Mouse (Mus musculus) forebrain, embryonic 14.5 days (tissue): ENCODE measurements around the gene Gm20388. TPM values are rescaled to one million over a fixed set of nuclear protein-coding genes. Genes with fewer than 3 reads are reported as not detected.
"Not testable (repeated sequence)": the region's sequence is repeated elsewhere in the genome, so short reads cannot be mapped to it uniquely, and the experiment has no call there.

Source experiments
- ATAC-seq: fragments of 200-750 bp; cut with Nextera tagmentation; 2 replicates; pipeline ENCODE4 v1.8.0; 2017; ENCODE audit warnings: mild to moderate bottlenecking, moderate library complexity
- DNase-seq: peaks from one replicate; pipeline ENCODE4 v3.0.0-alpha.2; 2015; ENCODE audit warnings: low spot score
- H3K27ac ChIP-seq: fragments of 300-500 bp; sonication (generic); 2 replicates; pipeline ENCODE4 v1.5.1; 2014; ENCODE audit warnings: low read depth, mild to moderate bottlenecking, control low read depth, low read length, moderate library complexity
- H3K27me3 ChIP-seq: fragments of 300-500 bp; sonication (generic); replicated peaks from 2 replicates; pipeline ENCODE4 v1.6.1; 2014; ENCODE audit warnings: low read length, control low read depth, mixed read lengths; ENCODE audit not compliant: control insufficient read depth, insufficient read depth
- H3K36me3 ChIP-seq: fragments of 300-500 bp; sonication (generic); 2 replicates; pipeline ENCODE4 v1.6.1; 2014; ENCODE audit warnings: low read length, control low read depth; ENCODE audit not compliant: control insufficient read depth, insufficient read depth
- H3K4me1 ChIP-seq: fragments of 300-500 bp; sonication (generic); 2 replicates; pipeline ENCODE4 v1.6.1; 2014; ENCODE audit warnings: antibody characterized with exemption, low read length, control low read depth; ENCODE audit not compliant: control insufficient read depth, insufficient read depth
- H3K4me2 ChIP-seq: fragments of 300-500 bp; sonication (generic); 2 replicates; pipeline ENCODE4 v1.6.1; 2014; ENCODE audit warnings: mild to moderate bottlenecking, control low read depth, low read length
- H3K4me3 ChIP-seq: fragments of 300-500 bp; sonication (generic); 2 replicates; pipeline ENCODE4 v1.5.1; 2014; ENCODE audit warnings: low read depth, low read length, control low read depth
- H3K9ac ChIP-seq: fragments of 300-500 bp; sonication (generic); 2 replicates; pipeline ENCODE4 v1.6.1; 2014; ENCODE audit warnings: mild to moderate bottlenecking, low read length, control low read depth, moderate library complexity
- H3K9me3 ChIP-seq: fragments of 300-500 bp; sonication (generic); replicated peaks from 2 replicates; pipeline ENCODE4 v1.6.1; 2016; ENCODE audit warnings: low read length, control low read depth, mixed read lengths; ENCODE audit not compliant: control insufficient read depth
- WGBS: fragments of 180-500 bp; shearing (Covaris S2); extraction: QIAGEN DNeasy Blood & Tissue Kit; methylation state at CpG from one replicate; pipeline ENCODE4 v1.1.7; 2014; 5-methylcytosine and 5-hydroxymethylcytosine counted together
- polyA plus RNA-seq: library from polyadenylated mRNA; unstranded; fragments of >200 nt; fragmentation: Nextera tagmentation; extraction: Ambion mirVana; gene quantifications from 2 replicates; pipeline ENCODE4 v1.2.1, GENCODE M21; 2014

The Gm20388 gene
- polyA plus RNA-seq, 1 experiment from 2014 or later = 7.4 TPM

- H3K27ac ChIP-seq = no peak overlapping the region
- peaks cover 47% of the 10 kb centered on the region for H3K36me3 ChIP-seq
- no peaks in the 10 kb centered on the region for H3K9me3 ChIP-seq
- 90% methylated on average over 10 of the region's 10 CpGs for WGBS
- no peaks in the 10 kb centered on the region for H3K27me3 ChIP-seq
- H3K4me3 ChIP-seq = no peak overlapping the region
- no peak overlapping the region for H3K4me2 ChIP-seq
- no peak overlapping the region for H3K9ac ChIP-seq
- ATAC-seq (no peak), DNase-seq (no peak)
- no peaks in the 10 kb centered on the region for H3K4me1 ChIP-seq
These were observed 3360.5 kb downstream of the Gm20388 start for GRCm38 (mm10) chr8:123271147-123271546.

GRCm38 (mm10) chr8:123271901-123272300 lies 3361.3 kb downstream of the Gm20388 start:
- Histone ChIP-seq H3K4me3 (no peak overlapping the region), H3K27ac (no peak overlapping the region), H3K36me3 (peaks cover 40% of the 10 kb centered on the region), H3K27me3 (no peaks in the 10 kb centered on the region), H3K4me1 (no peaks in the 10 kb centered on the region), H3K9me3 (no peaks in the 10 kb centered on the region), H3K4me2 (no peak overlapping the region), H3K9ac (no peak overlapping the region)
- ATAC-seq (no peak), DNase-seq (no peak)
- 86% methylated on average over 4 of the region's 4 CpGs for WGBS

DNA sequence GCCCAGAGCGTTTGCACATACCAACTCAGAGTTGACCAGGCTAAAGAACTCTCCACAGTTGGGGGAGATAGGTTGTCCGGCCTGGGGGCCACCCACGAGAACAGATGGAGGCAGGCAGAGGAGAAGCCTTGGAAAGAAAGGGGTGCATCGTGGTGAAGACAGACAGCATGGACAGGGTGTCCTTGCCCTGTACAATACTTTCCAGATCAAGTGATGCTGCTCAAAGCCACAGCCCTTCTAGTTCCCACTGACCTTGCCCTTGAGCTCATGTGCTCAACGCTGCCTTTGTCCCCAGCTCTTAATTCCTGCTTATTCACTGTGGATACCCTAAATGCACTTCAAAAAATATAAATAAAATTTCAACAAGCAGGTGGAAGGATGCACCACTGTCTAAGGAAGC lies 3363.8 kb downstream of the Gm20388 start:
- Histone ChIP-seq H3K4me3 (no peak overlapping the region), H3K27ac (no peak overlapping the region), H3K36me3 (peaks cover 14% of the 10 kb centered on the region), H3K4me2 (no peak overlapping the region), H3K9ac (no peak overlapping the region), H3K9me3 (no peaks in the 10 kb centered on the region), H3K27me3 (no peaks in the 10 kb centered on the region), H3K4me1 (no peaks in the 10 kb centered on the region)
- no peak for DNase-seq
- 91% methylated on average over 5 of the region's 5 CpGs for WGBS
- ATAC-seq = no peak

GRCm38 (mm10) chr8:123275096-123275495 lies 3364.5 kb downstream of the Gm20388 start:
- Histone ChIP-seq H3K4me3 (no peak overlapping the region), H3K27ac (no peak overlapping the region), H3K9me3 (no peaks in the 10 kb centered on the region), H3K4me1 (no peaks in the 10 kb centered on the region), H3K27me3 (no peaks in the 10 kb centered on the region), H3K4me2 (no peak overlapping the region), H3K9ac (no peak overlapping the region), H3K36me3 (peaks cover 8% of the 10 kb centered on the region)
- 96% methylated on average over 12 of the region's 12 CpGs for WGBS
- DNase-seq = no peak
- ATAC-seq = no peak

- no peaks in the 10 kb centered on the region for H3K27me3 ChIP-seq
- DNase-seq (no peak), ATAC-seq (no peak)
- H3K9ac ChIP-seq = no peak overlapping the region
- H3K4me2 ChIP-seq = no peak overlapping the region
- no peaks in the 10 kb centered on the region for H3K4me1 ChIP-seq
- H3K9me3 ChIP-seq = no peaks in the 10 kb centered on the region
- no peak overlapping the region for H3K4me3 ChIP-seq
- WGBS = 79% methylated on average over 7 of the region's 7 CpGs
- peaks cover 3% of the 10 kb centered on the region; the same call in 1 of the 2 replicates for H3K36me3 ChIP-seq
- no peak overlapping the region for H3K27ac ChIP-seq
These were observed 3367.8 kb downstream of the Gm20388 start for GRCm38 (mm10) chr8:123278445-123278844.

GRCm38 (mm10) chr8:123279828-123280227 lies 3369.2 kb downstream of the Gm20388 start:
- Histone ChIP-seq H3K4me2 (no peak overlapping the region), H3K4me3 (no peak overlapping the region), H3K36me3 (peaks cover 3% of the 10 kb centered on the region; the same call in 1 of the 2 replicates), H3K9me3 (no peaks in the 10 kb centered on the region), H3K27me3 (no peaks in the 10 kb centered on the region), H3K9ac (no peak overlapping the region), H3K27ac (no peak overlapping the region), H3K4me1 (no peaks in the 10 kb centered on the region)
- ATAC-seq (no peak), DNase-seq (no peak)
- 94% methylated on average over 4 of the region's 4 CpGs for WGBS

DNA sequence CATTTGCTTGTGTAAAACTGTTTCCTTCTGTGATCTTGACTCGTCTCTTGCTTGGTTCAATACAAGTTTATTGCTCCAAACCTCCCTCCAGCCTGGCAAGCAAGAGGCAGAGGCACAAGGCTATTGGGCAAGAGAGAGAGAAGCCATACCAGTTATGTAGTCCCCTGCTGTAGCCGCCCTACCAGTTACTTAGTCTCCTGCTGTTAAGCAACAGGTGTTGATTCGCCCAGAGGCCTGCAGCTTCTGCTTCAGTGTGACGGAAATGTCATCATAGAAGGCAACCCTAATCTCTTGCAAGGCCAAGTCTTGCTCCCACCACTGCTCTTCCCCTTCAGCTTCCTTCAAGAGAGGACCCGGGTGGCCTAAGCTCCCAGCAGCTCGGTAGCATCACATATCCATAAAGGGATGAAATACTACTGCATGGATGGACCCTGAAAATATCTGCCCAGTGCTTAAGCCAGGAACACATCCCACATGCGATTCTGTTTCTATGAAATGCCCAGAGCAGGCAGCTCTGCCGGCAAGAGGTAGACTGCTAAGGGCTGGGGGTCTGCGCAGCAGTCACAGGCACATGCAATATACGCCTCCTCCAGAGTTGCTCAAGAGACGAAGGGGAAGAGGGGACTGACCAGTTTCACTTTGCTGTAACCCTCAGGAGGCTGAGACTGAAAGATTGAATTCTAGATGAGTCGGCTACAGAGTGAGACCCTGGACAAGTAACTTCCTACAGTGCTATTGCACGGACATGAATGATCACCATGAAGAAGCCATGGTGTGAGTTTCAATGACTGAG lies 3369.9 kb downstream of the Gm20388 start:
- Histone ChIP-seq H3K27ac (no peak overlapping the region), H3K36me3 (peaks cover 3% of the 10 kb centered on the region; the same call in 1 of the 2 replicates), H3K27me3 (no peaks in the 10 kb centered on the region), H3K4me1 (no peaks in the 10 kb centered on the region), H3K4me2 (no peak overlapping the region), H3K9me3 (no peaks in the 10 kb centered on the region), H3K4me3 (no peak overlapping the region), H3K9ac (no peak overlapping the region)
- ATAC-seq (no peak), DNase-seq (no peak)
- WGBS = 92% methylated on average over 13 of the region's 13 CpGs

- not testable (repeated sequence) for DNase-seq, H3K36me3 ChIP-seq, H3K4me3 ChIP-seq, H3K9ac ChIP-seq, H3K27me3 ChIP-seq, H3K4me1 ChIP-seq, H3K9me3 ChIP-seq, H3K27ac ChIP-seq, ATAC-seq, H3K4me2 ChIP-seq
- WGBS = 91% methylated on average over 5 of the region's 6 CpGs
These were observed 3372.4 kb downstream of the Gm20388 start for GRCm38 (mm10) chr8:123282994-123283393.

GRCm38 (mm10) chr8:123283991-123284390 lies 3373.3 kb downstream of the Gm20388 start:
- WGBS = 92% methylated on average over 7 of the region's 7 CpGs
- peaks cover 15% of the 10 kb centered on the region for H3K36me3 ChIP-seq

More at GRCm38 (mm10) chr8:123283991-123284390, 3373.3 kb downstream of the Gm20388 start:
- DNase-seq = no peak
- Histone ChIP-seq H3K9ac (no peak overlapping the region), H3K27me3 (no peaks in the 10 kb centered on the region), H3K4me1 (no peaks in the 10 kb centered on the region), H3K9me3 (no peaks in the 10 kb centered on the region), H3K4me3 (no peak overlapping the region), H3K27ac (no peak overlapping the region), H3K4me2 (no peak overlapping the region)
- no peak for ATAC-seq
